Mouse (Mus musculus): ENCODE measurements around the gene Camk2g.

GRCm38 (mm10) chr14:20694884-20695760 lies 98.8 kb downstream of the Camk2g start, which contains the start of gene Fut11:
- no peak for TF ChIP-seq TAL1 (IDR thresholded peaks at IDR 0.05; ENCODE audit: low read length)
- no peak for TF ChIP-seq GATA1 (IDR thresholded peaks at IDR 0.05; ENCODE audit: low read length)
